In the genomic region with DNA sequence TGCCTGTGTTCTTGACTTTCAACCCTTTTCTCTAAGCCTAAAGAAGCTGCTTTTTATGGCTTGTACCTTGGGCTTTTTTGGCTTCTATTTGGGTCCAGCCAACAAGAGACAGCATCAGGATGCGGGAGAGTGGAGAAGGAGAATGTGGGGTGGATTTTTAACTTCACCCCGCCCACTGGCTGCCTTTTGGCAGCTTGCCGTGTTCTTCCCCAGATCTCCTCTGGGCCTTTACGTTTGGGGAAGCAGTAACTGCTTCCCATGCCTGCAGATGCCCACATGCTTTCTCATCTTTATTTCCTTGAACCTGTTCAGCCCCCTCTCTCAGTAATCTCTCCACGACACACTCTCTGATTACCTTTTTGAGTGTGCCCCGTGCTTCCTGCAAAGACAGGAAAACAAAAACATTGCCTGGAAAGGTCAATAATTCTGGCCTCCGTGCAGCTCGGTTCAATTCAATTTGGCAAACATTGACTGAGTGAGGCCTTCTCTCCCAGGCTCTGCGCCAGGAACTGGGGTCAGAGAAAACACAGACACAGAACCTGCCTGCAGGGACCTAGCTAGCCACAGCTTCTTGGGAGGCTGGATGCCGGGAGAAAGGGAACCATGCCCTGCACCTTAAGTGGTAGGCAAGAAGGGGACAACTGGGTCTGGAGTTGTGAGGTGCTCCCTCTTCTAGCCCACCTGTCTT, we compare ENCODE assay signal across 9 mouse cellular contexts. TPM values are rescaled to one million over a fixed set of nuclear protein-coding genes. Genes with fewer than 3 reads are reported as not detected.
DNase-seq lines count a peak whose midpoint lies in the region; ATAC-seq and TF ChIP-seq lines count a peak whose summit lies in the region.
"Had no signal": no experiment of that assay in that cellular context is flagged by ENCODE, and none has a peak within 500 bp of the region (broad histone marks: within the 10 kb centered on the region; RNA-seq: fewer than 3 reads in every experiment).

No protein-coding gene starts in this region.

- no peak overlapping the region for H3K27ac ChIP-seq in forebrain, embryonic 14.5 days (ENCODE audit: low read depth, low read length)
- H3K27ac ChIP-seq in forebrain, embryonic 15.5 days (replicated peaks) = no peak overlapping the region
- H3K27ac ChIP-seq in kidney, postnatal 0 days = peak overlapping the region; percentile 44; the same call in 1 of the 2 replicates
- H3K27ac ChIP-seq: macrophage had no signal

- no peak for ATAC-seq in forebrain, embryonic 14.5 days
- no peak for ATAC-seq in forebrain, embryonic 15.5 days (replicated peaks)
- ATAC-seq in kidney, postnatal 0 days (replicated peaks; ENCODE audit: low FRiP score, low read depth) = no peak
- ATAC-seq in megakaryocyte progenitor cell, adult 5-6 weeks (replicated peaks; ENCODE audit: poor library complexity) = no peak; the same call in 1 of the 2 replicates

- peak; percentile 36 for DNase-seq in forebrain, embryonic 14.5 days (ENCODE audit: low spot score)
- peak; percentile 12 for DNase-seq in ovary, postnatal 10 days (ENCODE audit: low spot score)
- no peak for DNase-seq in ovary, postnatal 14 days (ENCODE audit: low spot score)
- DNase-seq in kidney, postnatal 0 days (ENCODE audit: low spot score) = peak; percentile 60
- DNase-seq in lung, postnatal 36 days = peak; percentile 26
- DNase-seq in gastrocnemius, postnatal 25 days = no peak

- no peak overlapping the region for H3K9ac ChIP-seq in forebrain, embryonic 14.5 days (ENCODE audit: low read length)
- H3K9ac ChIP-seq in forebrain, embryonic 15.5 days (replicated peaks) = no peak overlapping the region
- H3K9ac ChIP-seq in kidney, postnatal 0 days (ENCODE audit: low read depth, low read length) = no peak overlapping the region

- no peaks in the 10 kb centered on the region for H3K9me3 ChIP-seq in forebrain, embryonic 14.5 days (replicated peaks; ENCODE audit: control insufficient read depth, low read length)
- no peaks in the 10 kb centered on the region for H3K9me3 ChIP-seq in forebrain, embryonic 15.5 days
- no peaks in the 10 kb centered on the region for H3K9me3 ChIP-seq in kidney, postnatal 0 days (replicated peaks; ENCODE audit: low read length)

- H3K36me3 ChIP-seq in forebrain, embryonic 14.5 days (ENCODE audit: control insufficient read depth, insufficient read depth, low read length) = no peaks in the 10 kb centered on the region
- H3K36me3 ChIP-seq in forebrain, embryonic 15.5 days = no peaks in the 10 kb centered on the region
- H3K36me3 ChIP-seq in kidney, postnatal 0 days (ENCODE audit: insufficient read depth, low read length) = no peaks in the 10 kb centered on the region

- no peak overlapping the region for H3K4me3 ChIP-seq in forebrain, embryonic 14.5 days (ENCODE audit: low read depth, low read length)
- no peak overlapping the region for H3K4me3 ChIP-seq in forebrain, embryonic 15.5 days
- H3K4me3 ChIP-seq in kidney, postnatal 0 days (replicated peaks; ENCODE audit: low read depth, low read length) = no peak overlapping the region

- no peaks in the 10 kb centered on the region for H3K27me3 ChIP-seq in forebrain, embryonic 14.5 days (replicated peaks; ENCODE audit: control insufficient read depth, insufficient read depth, low read length)
- H3K27me3 ChIP-seq in forebrain, embryonic 15.5 days = no peaks in the 10 kb centered on the region
- no peaks in the 10 kb centered on the region for H3K27me3 ChIP-seq in kidney, postnatal 0 days (ENCODE audit: insufficient read depth, low read length)

- TF ChIP-seq CTCF in kidney, postnatal 0 days (IDR thresholded peaks at IDR 0.05; ENCODE audit: low read depth) = no peak

- 42% methylated on average over 10 of the region's 10 CpGs for WGBS in forebrain, embryonic 14.5 days
- WGBS in forebrain, embryonic 15.5 days = 32% methylated on average over 10 of the region's 10 CpGs
- WGBS in kidney, postnatal 0 days = 12% methylated on average over 10 of the region's 10 CpGs

- H3K4me2 ChIP-seq in forebrain, embryonic 14.5 days (ENCODE audit: low read length) = no peak overlapping the region
- H3K4me2 ChIP-seq in forebrain, embryonic 15.5 days (replicated peaks) = no peak overlapping the region
- H3K4me2 ChIP-seq in kidney, postnatal 0 days (ENCODE audit: low read length) = no peak overlapping the region

- no peaks in the 10 kb centered on the region for H3K4me1 ChIP-seq in forebrain, embryonic 14.5 days (ENCODE audit: control insufficient read depth, insufficient read depth, low read length)
- H3K4me1 ChIP-seq in forebrain, embryonic 15.5 days = peaks cover 8% of the 10 kb centered on the region; the same call in 1 of the 2 replicates
- H3K4me1 ChIP-seq in kidney, postnatal 0 days (replicated peaks; ENCODE audit: insufficient read depth, low read length) = no peaks in the 10 kb centered on the region; the same call in 1 of the 2 replicates

RNA-seq across cellular contexts. Expression of a gene that starts 17.0 kb away (rescaled TPM):
- 0.58 and 0.66 TPM in 2 replicates for polyA plus RNA-seq in forebrain, embryonic 14.5 days (2014; fragmentation: Nextera tagmentation; extraction: Ambion mirVana)
- polyA plus RNA-seq in forebrain, embryonic 15.5 days (2015; fragmentation: Nextera tagmentation; extraction: Ambion mirVana) = 1.3 and 1.5 TPM in 2 replicates
- 7.7 and 9.2 TPM in 2 replicates for polyA plus RNA-seq in kidney, postnatal 0 days (2015; fragmentation: Nextera tagmentation; extraction: Ambion mirVana)
- 1.8 and 2.6 TPM in 2 replicates for total RNA-seq in megakaryocyte progenitor cell, adult 5-6 weeks (2015)
- total RNA-seq in megakaryocyte progenitor cell, adult 5-6 weeks (2017) = 2.2 and 3.9 TPM in 2 replicates
- total RNA-seq in gastrocnemius, postnatal 25 days (2021) = 10 to 100 TPM; 40.4 to 46.3 TPM

Comparison
In these comparisons a context has a peak if more than half of its experiments do, and no peak if none do; other contexts are left out.
1. DNase-seq: peak in forebrain, embryonic 14.5 days (single experiment), ovary, postnatal 10 days (single experiment), kidney, postnatal 0 days (single experiment) and lung, postnatal 36 days (single experiment); none in ovary, postnatal 14 days (single experiment) and gastrocnemius, postnatal 25 days (single experiment).